Mouse (Mus musculus): ENCODE data around the gene Mrps7. TPM values are rescaled to one million over a fixed set of nuclear protein-coding genes. Genes with fewer than 3 reads are reported as not detected.

Mrps7 gene
- polyA plus RNA-seq, 1 experiment: 9.3 TPM

GRCm38 (mm10) chr11:115628465-115629101 is 24.9 kb downstream of the Mrps7 start:
- Histone ChIP-seq H3K36me3 (ENCODE audit: control insufficient read depth, insufficient read depth, low read length) (no peaks in the 10 kb centered on the region), H3K27ac (ENCODE audit: control insufficient read depth, insufficient read depth, low read depth, low read length) (no peak overlapping the region), H3K4me3 (ENCODE audit: control insufficient read depth, low read depth, low read length) (peak overlapping the region; percentile 90), H3K4me1 (ENCODE audit: control insufficient read depth, insufficient read depth, low read length) (peaks cover 2% of the 10 kb centered on the region; the same call in 1 of the 2 replicates), H3K27me3 (ENCODE audit: control insufficient read depth, insufficient read depth, low read length) (no peaks in the 10 kb centered on the region)
- no peak for TF ChIP-seq POLR2A (IDR thresholded peaks at IDR 0.05; ENCODE audit: control insufficient read depth, low read depth, low read length)
- TF ChIP-seq CTCF (IDR thresholded peaks at IDR 0.05; ENCODE audit: control insufficient read depth, insufficient read depth, insufficient replicate concordance, low read depth, low read length): no peak

GRCm38 (mm10) chr11:115629734-115630531 is 26.2 kb downstream of the Mrps7 start:
- no peak overlapping the region for H3K27ac ChIP-seq (ENCODE audit: control insufficient read depth, insufficient read depth, low read depth, low read length)
- TF ChIP-seq POLR2A (IDR thresholded peaks at IDR 0.05; ENCODE audit: control insufficient read depth, low read depth, low read length) (no peak), CTCF (IDR thresholded peaks at IDR 0.05; ENCODE audit: control insufficient read depth, insufficient read depth, insufficient replicate concordance, low read depth, low read length) (no peak)
- H3K4me1 ChIP-seq (ENCODE audit: control insufficient read depth, insufficient read depth, low read length): peaks cover 2% of the 10 kb centered on the region
- no peaks in the 10 kb centered on the region for H3K27me3 ChIP-seq (ENCODE audit: control insufficient read depth, insufficient read depth, low read length)
- no peaks in the 10 kb centered on the region for H3K36me3 ChIP-seq (ENCODE audit: control insufficient read depth, insufficient read depth, low read length)
- no peak overlapping the region for H3K4me3 ChIP-seq (ENCODE audit: control insufficient read depth, low read depth, low read length)

- no peak overlapping the region for H3K27ac ChIP-seq (ENCODE audit: control insufficient read depth, insufficient read depth, low read depth, low read length)
- no peaks in the 10 kb centered on the region for H3K36me3 ChIP-seq (ENCODE audit: control insufficient read depth, insufficient read depth, low read length)
- H3K4me3 ChIP-seq (ENCODE audit: control insufficient read depth, low read depth, low read length): no peak overlapping the region
- no peak for TF ChIP-seq POLR2A (IDR thresholded peaks at IDR 0.05; ENCODE audit: control insufficient read depth, low read depth, low read length)
- TF ChIP-seq CTCF (IDR thresholded peaks at IDR 0.05; ENCODE audit: control insufficient read depth, insufficient read depth, insufficient replicate concordance, low read depth, low read length): no peak
- no peaks in the 10 kb centered on the region for H3K27me3 ChIP-seq (ENCODE audit: control insufficient read depth, insufficient read depth, low read length)
- peaks cover 2% of the 10 kb centered on the region for H3K4me1 ChIP-seq (ENCODE audit: control insufficient read depth, insufficient read depth, low read length)
Observed at GRCm38 (mm10) chr11:115630532-115631504, 27.1 kb downstream of the Mrps7 start.

- Histone ChIP-seq H3K4me1 (ENCODE audit: control insufficient read depth, insufficient read depth, low read length) (peaks cover 2% of the 10 kb centered on the region), H3K27ac (ENCODE audit: control insufficient read depth, insufficient read depth, low read depth, low read length) (no peak overlapping the region), H3K36me3 (ENCODE audit: control insufficient read depth, insufficient read depth, low read length) (no peaks in the 10 kb centered on the region), H3K4me3 (ENCODE audit: control insufficient read depth, low read depth, low read length) (no peak overlapping the region), H3K27me3 (ENCODE audit: control insufficient read depth, insufficient read depth, low read length) (no peaks in the 10 kb centered on the region)
- TF ChIP-seq POLR2A (IDR thresholded peaks at IDR 0.05; ENCODE audit: control insufficient read depth, low read depth, low read length): no peak
- TF ChIP-seq CTCF (IDR thresholded peaks at IDR 0.05; ENCODE audit: control insufficient read depth, insufficient read depth, insufficient replicate concordance, low read depth, low read length): peak; percentile 30; the same call in 1 of the 2 replicates
Observed at GRCm38 (mm10) chr11:115631505-115631890, 27.8 kb downstream of the Mrps7 start.

GRCm38 (mm10) chr11:115632247-115632646 is 28.5 kb downstream of the Mrps7 start:
- Histone ChIP-seq H3K4me1 (ENCODE audit: control insufficient read depth, insufficient read depth, low read length) (peaks cover 2% of the 10 kb centered on the region), H3K27ac (ENCODE audit: control insufficient read depth, insufficient read depth, low read depth, low read length) (no peak overlapping the region), H3K36me3 (ENCODE audit: control insufficient read depth, insufficient read depth, low read length) (no peaks in the 10 kb centered on the region), H3K4me3 (ENCODE audit: control insufficient read depth, low read depth, low read length) (no peak overlapping the region), H3K27me3 (ENCODE audit: control insufficient read depth, insufficient read depth, low read length) (no peaks in the 10 kb centered on the region)
- TF ChIP-seq POLR2A (IDR thresholded peaks at IDR 0.05; ENCODE audit: control insufficient read depth, low read depth, low read length) (no peak), CTCF (IDR thresholded peaks at IDR 0.05; ENCODE audit: control insufficient read depth, insufficient read depth, insufficient replicate concordance, low read depth, low read length) (no peak)

- no peaks in the 10 kb centered on the region; the same call in none of the 2 replicates for H3K4me1 ChIP-seq (ENCODE audit: control insufficient read depth, insufficient read depth, low read length)
- TF ChIP-seq POLR2A (IDR thresholded peaks at IDR 0.05; ENCODE audit: control insufficient read depth, low read depth, low read length): no peak
- no peak for TF ChIP-seq CTCF (IDR thresholded peaks at IDR 0.05; ENCODE audit: control insufficient read depth, insufficient read depth, insufficient replicate concordance, low read depth, low read length)
- no peak overlapping the region for H3K4me3 ChIP-seq (ENCODE audit: control insufficient read depth, low read depth, low read length)
- no peak overlapping the region for H3K27ac ChIP-seq (ENCODE audit: control insufficient read depth, insufficient read depth, low read depth, low read length)
- no peaks in the 10 kb centered on the region for H3K36me3 ChIP-seq (ENCODE audit: control insufficient read depth, insufficient read depth, low read length)
- no peaks in the 10 kb centered on the region for H3K27me3 ChIP-seq (ENCODE audit: control insufficient read depth, insufficient read depth, low read length)
Observed at GRCm38 (mm10) chr11:115632862-115633261, 29.1 kb downstream of the Mrps7 start.

All from testis, adult 2 months (tissue).